Comparison of ENCODE assay signal across 9 mouse cellular contexts in the genomic region with DNA sequence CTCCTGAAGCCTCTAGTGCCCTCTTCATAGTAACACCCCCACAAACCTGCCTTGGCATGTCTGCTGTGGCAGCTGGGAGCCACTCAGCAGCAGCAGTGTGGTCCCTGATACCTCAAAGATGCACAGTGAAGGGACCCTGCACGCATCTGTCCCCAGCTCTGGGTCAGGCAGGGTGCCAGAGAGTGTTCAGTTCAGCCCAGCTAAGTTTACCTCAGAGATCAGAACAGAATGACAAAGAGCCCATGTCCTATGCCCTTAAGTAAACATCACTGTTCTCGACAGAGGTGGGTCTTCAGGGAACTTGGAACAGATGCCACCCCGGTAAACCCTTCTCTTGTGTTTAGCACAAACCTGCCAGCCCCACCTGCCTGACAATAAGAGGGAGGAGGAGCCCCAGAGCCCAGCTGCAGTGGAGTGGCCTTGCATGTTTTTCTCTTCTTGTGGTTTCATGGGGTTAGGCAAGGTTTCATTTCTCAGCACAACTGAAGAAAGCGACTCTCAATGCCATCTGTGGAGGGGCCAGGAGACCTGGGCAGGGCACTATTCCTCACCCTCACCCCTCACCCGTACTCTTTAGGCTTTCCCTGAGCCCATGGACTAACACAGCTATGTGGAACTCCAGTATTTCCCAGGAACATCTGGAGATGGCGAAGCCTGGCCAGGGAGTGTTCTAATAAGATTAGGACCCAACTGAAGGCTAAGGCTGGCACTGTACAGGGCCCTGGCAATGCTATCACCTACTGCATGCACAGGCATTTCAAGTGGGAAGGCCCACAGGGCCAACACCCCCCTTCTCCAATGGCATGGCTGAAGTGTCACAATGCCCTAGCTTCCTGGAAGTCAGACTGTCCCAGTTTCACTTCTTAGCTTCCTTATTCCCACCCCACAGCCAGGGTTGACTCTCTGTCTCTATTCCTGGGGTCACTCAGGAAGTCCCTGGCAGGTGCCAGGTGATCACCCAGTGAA.
DNase-seq lines count a peak whose midpoint lies in the region; ATAC-seq lines count a peak whose summit lies in the region.
"Had no signal": no experiment of that assay in that cellular context is flagged by ENCODE, and none has a peak within 500 bp of the region (broad histone marks: within the 10 kb centered on the region; RNA-seq: fewer than 3 reads in every experiment).

No protein-coding gene starts in this region.

- no peak overlapping the region for H3K4me2 ChIP-seq in midbrain, embryonic 16.5 days (ENCODE audit: low read length)

- H3K9me3 ChIP-seq in midbrain, embryonic 16.5 days (replicated peaks; ENCODE audit: control insufficient read depth, low read length, poor library complexity, severe bottlenecking), result no peaks in the 10 kb centered on the region

- peak; percentile 39 to 65 for DNase-seq in heart, adult 18-20 months
- no peak for DNase-seq in heart, postnatal 36 days
- peak; percentile 65 for DNase-seq in lung, postnatal 14 days
- DNase-seq in thymus, adult 18-20 months, result peak; percentile 83 to 93
- DNase-seq in urinary bladder, postnatal 10 days (ENCODE audit: low spot score), result no peak
- DNase-seq in cerebellum, adult 18-20 months, result no peak

- no peak overlapping the region for H3K9ac ChIP-seq in midbrain, embryonic 16.5 days (ENCODE audit: low read depth, low read length)

- peak; percentile 64 for ATAC-seq in granulocyte monocyte progenitor cell, adult 5-6 weeks (replicated peaks; ENCODE audit: poor library complexity, severe bottlenecking)
- ATAC-seq in midbrain, embryonic 16.5 days, result no peak

- H3K27me3 ChIP-seq in midbrain, embryonic 16.5 days (ENCODE audit: control insufficient read depth, insufficient read depth, low read depth, low read length), result no peaks in the 10 kb centered on the region

- no peak overlapping the region for H3K4me3 ChIP-seq in midbrain, embryonic 16.5 days (ENCODE audit: low read depth, low read length)
- H3K4me3 ChIP-seq: myocyte had no signal

- no peaks in the 10 kb centered on the region for H3K4me1 ChIP-seq in midbrain, embryonic 16.5 days (ENCODE audit: control insufficient read depth, insufficient read depth, low read length)

- WGBS in midbrain, embryonic 16.5 days, result 69% methylated on average over 6 of the region's 6 CpGs

- no peak overlapping the region for H3K27ac ChIP-seq in midbrain, embryonic 16.5 days (ENCODE audit: low read length)

- intact Hi-C loops in heart, postnatal 36 days (cut with DNase I), result no loop called here

- no peaks in the 10 kb centered on the region for H3K36me3 ChIP-seq in midbrain, embryonic 16.5 days (ENCODE audit: control insufficient read depth, insufficient read depth, low read length)

Comparison
In these comparisons a context has a peak if more than half of its experiments do, and no peak if none do; other contexts are left out.
1. DNase-seq: peak in heart, adult 18-20 months (2 of 2), lung, postnatal 14 days (single experiment) and thymus, adult 18-20 months (2 of 2); none in heart, postnatal 36 days (0 of 2), urinary bladder, postnatal 10 days (single experiment) and cerebellum, adult 18-20 months (0 of 2).